Mouse (Mus musculus) embryo, embryonic 10.5 days (tissue): ENCODE measurements around the gene Scn8a.

Experiments used
- DNase-seq: peaks from one replicate; pipeline ENCODE4 v3.0.0-alpha.2; 2015; ENCODE audit warnings: low spot score

Gene Scn8a

GRCm38 (mm10) chr15:101041966-101042365 lies 172.3 kb downstream of the Scn8a start:
- DNase-seq = no peak

DNA sequence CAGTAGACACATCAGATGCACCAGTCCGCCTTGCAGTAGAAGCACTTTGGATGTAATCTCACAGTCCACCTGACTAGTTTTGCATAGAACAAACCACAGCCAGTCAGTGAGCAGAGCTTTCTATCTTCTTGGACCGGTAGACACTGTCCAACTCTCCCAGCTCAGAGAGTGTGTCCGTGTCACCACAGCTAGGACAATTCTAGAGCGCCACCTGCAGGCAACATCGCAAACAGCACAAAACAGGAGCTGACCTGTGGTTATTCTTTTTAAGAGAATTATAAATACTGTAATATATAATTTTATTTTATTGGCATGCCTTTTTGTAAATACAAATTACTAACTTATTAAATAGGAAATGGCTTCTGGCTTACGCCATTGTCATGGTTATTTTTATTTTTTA lies 173.0 kb downstream of the Scn8a start:
- DNase-seq = peak; percentile 86

GRCm38 (mm10) chr15:101044531-101044930 lies 174.9 kb downstream of the Scn8a start:
- DNase-seq = no peak

- no peak for DNase-seq
Measured at GRCm38 (mm10) chr15:101046039-101046526, 176.4 kb downstream of the Scn8a start.

DNA sequence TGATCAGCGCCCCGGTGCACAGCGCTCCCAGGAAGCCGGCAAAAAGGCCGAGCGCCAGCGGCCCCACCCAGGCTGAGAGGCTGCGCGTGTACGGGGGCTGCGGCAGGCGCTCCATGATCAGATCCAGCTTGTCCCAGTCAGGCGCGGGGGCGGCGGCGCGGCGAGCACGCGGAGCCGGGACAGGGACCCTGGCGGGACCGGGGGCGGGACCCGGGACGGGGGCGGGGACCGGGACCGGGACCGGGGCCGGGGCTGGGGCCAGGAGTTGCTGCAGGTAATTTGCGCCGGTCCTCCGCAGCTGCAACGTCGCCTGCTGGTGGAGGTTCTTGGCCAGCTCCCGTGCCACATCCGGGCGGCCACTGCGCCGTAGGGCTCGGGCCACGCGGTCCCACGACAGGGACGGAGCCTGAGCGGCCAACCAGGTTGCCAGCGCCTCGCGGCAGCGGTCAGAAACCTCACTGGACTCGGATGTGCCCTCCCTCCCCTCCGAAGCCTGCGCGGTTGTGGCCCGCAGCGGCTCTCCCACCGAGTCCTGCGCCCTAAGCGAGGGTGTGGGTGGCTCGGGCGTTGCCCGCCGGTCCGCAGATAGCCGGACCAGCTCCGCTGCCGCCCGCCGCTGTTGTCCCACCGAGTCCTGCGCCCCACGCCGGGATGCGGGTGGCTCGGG lies 177.0 kb downstream of the Scn8a start:
- no peak for DNase-seq

GRCm38 (mm10) chr15:101047194-101047555 lies 177.5 kb downstream of the Scn8a start, which contains the start of gene Gm47841:
Gene Gm47841, minus strand, starts transcription at chr15:101047397.
- DNase-seq = no peak

- DNase-seq = no peak
Measured at GRCm38 (mm10) chr15:101048338-101048896, 178.8 kb downstream of the Scn8a start.

GRCm38 (mm10) chr15:101051869-101052268 lies 182.2 kb downstream of the Scn8a start:
- peak; percentile 72 for DNase-seq

- peak; percentile 70 for DNase-seq
Measured at GRCm38 (mm10) chr15:101052560-101053501, 183.2 kb downstream of the Scn8a start.

DNA sequence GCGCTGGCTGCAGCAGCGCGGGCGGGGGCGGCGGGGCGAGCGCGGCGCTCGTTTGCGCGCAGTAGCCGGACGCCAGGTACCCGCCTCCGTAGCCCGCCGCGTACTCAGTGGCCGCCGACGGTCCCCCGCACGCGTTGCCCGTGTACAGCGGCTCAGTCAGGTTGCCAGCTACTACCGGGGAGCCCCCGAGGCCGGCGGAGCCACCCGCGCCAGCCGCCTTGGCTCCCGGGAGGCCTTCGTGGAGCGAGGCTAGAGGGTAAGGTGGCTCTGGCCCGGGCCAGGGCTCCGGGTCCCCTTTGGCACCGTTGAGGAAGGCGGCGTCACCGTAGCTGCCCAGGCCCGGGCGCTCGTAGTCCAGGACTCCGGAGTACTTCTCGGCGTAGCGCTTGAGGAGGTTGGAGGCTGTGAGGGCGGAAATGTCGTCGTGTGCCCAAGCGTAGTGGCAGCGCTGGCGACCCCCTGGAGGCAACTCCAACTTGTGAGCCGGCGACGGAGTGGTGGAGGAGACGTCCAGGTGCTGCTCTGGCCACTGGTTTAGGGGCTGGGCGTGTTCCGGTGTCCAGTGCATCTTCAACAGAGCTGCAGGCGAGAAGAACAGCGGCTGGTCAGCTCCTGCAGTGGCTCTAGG lies 184.3 kb downstream of the Scn8a start:
- DNase-seq = no peak

GRCm38 (mm10) chr15:101054541-101054940 lies 184.9 kb downstream of the Scn8a start:
- no peak for DNase-seq

DNA sequence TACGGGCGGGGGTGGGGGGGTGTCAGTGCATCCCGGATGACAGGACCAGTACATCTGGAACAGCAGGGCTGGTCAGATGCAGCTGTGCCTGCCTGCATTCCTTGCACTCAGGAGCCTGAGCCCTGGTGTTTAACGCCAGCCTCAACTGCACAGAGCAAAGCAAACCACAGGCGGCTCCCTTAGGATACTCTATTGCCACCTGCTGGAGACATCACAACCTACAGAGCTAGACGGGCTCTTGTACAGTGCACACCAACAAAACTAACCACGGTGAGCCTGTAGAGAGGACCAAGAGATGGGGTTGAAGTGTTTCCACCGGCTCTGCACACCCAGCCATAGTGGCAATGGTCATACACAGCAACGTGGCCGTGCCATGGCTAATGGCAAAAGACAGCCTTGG lies 186.6 kb downstream of the Scn8a start:
- DNase-seq = peak; percentile 89

- DNase-seq = peak; percentile 64
Measured at GRCm38 (mm10) chr15:101059570-101060279, 190.1 kb downstream of the Scn8a start.

DNA sequence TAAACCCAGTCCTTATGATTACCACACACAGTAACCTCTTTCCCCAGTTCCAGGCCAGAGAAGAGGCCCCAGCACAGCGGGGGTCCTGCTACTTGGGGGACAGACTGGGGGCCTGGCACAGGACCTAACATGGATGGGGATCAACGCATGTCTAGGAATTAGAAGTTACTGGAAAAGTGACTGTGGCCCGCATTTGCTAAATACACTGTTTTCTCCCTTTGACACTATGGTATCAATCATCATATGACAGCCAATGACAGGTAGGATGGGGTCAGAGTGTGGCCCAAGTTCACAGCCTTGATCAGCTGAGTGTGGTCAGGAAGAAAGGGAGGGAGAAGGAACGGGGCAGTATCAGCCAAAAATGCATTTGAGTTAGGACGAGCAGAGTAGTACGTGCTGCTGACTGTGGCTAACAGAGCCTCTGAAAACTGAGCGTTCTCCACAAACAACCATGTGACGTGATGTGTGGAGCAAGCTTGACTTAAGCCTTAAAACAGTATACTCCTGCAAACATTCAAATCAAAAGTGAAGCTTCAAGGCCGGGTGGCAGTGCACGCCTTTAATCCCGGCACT lies 190.7 kb downstream of the Scn8a start:
- DNase-seq = no peak

- no peak for DNase-seq
Measured at GRCm38 (mm10) chr15:101065069-101065468, 195.4 kb downstream of the Scn8a start.

DNA sequence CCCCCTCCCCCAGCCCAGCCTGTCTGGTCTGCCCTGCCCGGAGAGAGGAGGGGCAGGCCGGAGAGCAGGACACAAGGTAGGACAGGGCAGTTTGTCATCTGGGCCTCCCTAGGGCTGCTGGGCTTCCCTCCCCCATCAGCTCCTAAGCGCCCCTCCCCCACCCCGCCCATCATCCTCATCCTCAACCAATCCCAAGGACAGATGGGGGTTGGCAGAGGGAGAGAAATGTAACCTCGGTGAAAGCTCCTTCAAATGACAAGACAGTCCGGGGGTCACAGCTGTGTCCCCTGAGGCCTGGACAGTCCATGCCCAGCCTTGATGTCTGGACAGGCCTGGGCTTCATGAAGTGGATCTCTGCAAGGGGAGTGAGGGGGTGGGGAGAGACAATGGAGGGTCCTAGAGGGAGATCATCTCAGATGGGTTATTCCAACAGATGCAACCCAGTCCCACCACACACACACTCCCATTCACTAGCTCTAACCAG lies 196.7 kb downstream of the Scn8a start:
- DNase-seq = peak; percentile 80

- DNase-seq = peak; percentile 65
Measured at GRCm38 (mm10) chr15:101066920-101067696, 197.4 kb downstream of the Scn8a start.

DNA sequence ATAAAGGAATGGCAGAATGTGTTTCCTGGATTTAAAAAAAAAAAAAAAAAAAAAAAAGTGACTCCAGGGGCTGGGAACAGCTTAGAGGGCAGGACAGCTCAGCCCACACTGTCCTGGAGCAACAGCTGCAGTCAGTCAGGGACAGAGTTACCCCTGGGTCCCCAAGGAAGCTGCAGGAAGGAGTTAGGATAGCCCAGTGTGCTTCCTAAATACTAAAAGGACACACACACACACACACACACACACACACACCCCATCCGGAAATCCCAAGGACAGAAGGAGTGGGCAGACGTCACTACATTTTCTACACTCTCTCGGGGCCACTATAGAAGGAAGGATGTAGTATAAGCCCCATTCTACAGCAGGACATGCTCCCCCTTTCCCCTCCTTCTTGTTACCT lies 198.4 kb downstream of the Scn8a start:
- DNase-seq = no peak

- no peak for DNase-seq
Measured at GRCm38 (mm10) chr15:101068671-101069070, 199.0 kb downstream of the Scn8a start.

- no peak for DNase-seq
Measured at GRCm38 (mm10) chr15:101069641-101070190, 200.1 kb downstream of the Scn8a start.
